Mouse (Mus musculus) right cerebral cortex, adult 2 months (tissue): ENCODE results near the gene Tbc1d20.

Source experiments
- DNase-seq, 2 experiments: peaks; one replicate each; pipeline ENCODE4 v3.0.0; 2021 to 2022; ENCODE audit warnings: low spot score in 2 of 2

The Tbc1d20 gene

GRCm38 (mm10) chr2:152359616-152360015, 66.0 kb downstream of the Tbc1d20 start:
- no peak for DNase-seq

GRCm38 (mm10) chr2:152360271-152360775, 66.7 kb downstream of the Tbc1d20 start:
- no peak for DNase-seq

- no peak for DNase-seq
These were observed 67.6 kb downstream of the Tbc1d20 start for GRCm38 (mm10) chr2:152361193-152361592.
